Comparison of ENCODE assay signal across 14 mouse cellular contexts in genomic region chr17:35024691-35025488, GRCm38 (mm10). TPM values are rescaled to one million over a fixed set of nuclear protein-coding genes. Genes with fewer than 3 reads are reported as not detected.
DNase-seq lines count a peak whose midpoint lies in the region; ATAC-seq and TF ChIP-seq lines count a peak whose summit lies in the region.
"Had no signal": no experiment of that assay in that cellular context is flagged by ENCODE, and none has a peak within 500 bp of the region (broad histone marks: within the 10 kb centered on the region; RNA-seq: fewer than 3 reads in every experiment).

No protein-coding gene starts in this region.

- WGBS in liver, adult 2 months = 64% methylated on average over 10 of the region's 10 CpGs
- 65% methylated on average over 9 of the region's 10 CpGs for WGBS in embryonic facial prominence, embryonic 13.5 days

- no peak for ATAC-seq in embryonic facial prominence, embryonic 13.5 days (ENCODE audit: insufficient number of reproducible peaks, insufficient read depth, low FRiP score, low TSS enrichment, low read depth)
- ATAC-seq: forebrain, embryonic 14.5 days; midbrain, embryonic 16.5 days had no signal

- no peaks in the 10 kb centered on the region for H3K27me3 ChIP-seq in liver, adult 2 months (ENCODE audit: control insufficient read depth, insufficient read depth, low read length)
- H3K27me3 ChIP-seq in embryonic facial prominence, embryonic 13.5 days = no peaks in the 10 kb centered on the region

- H3K79me2 ChIP-seq in liver, adult 2 months (ENCODE audit: control insufficient read depth, insufficient read depth, low read length) = no peaks in the 10 kb centered on the region

- intact Hi-C loops in gastrocnemius, postnatal 14 days (cut with DNase I; ENCODE audit: low total_unique reads) = no loop called here

- TF ChIP-seq POLR2A in liver, adult 2 months (IDR thresholded peaks at IDR 0.05; ENCODE audit: extremely low read depth, insufficient read depth, low read length) = no peak

- 0 out of 2 replicates have a peak overlapping the region, but pooled peaks have one; percentile 2 for H3K27ac ChIP-seq in liver, adult 2 months (replicated peaks; ENCODE audit: insufficient read depth, low read depth, low read length)
- H3K27ac ChIP-seq in embryonic facial prominence, embryonic 13.5 days = no peak overlapping the region

- DNase-seq in gastrocnemius, postnatal 25 days = peak; percentile 31
- DNase-seq in gastrocnemius, postnatal 14 days = no peak
- DNase-seq in liver, adult 2 months (ENCODE audit: extremely low read depth, low read depth, low spot score) = no peak
- DNase-seq in liver (no peak), 416B (ENCODE audit: low read depth) (peak; percentile 77)
- no peak for DNase-seq in testis, postnatal 14 days (ENCODE audit: low spot score)
- DNase-seq: adrenal gland, postnatal 10 days; layer of hippocampus, adult 9-11 months; lung, embryonic 14.5 days; right cerebral cortex, adult 18-20 months had no signal

- no peak for TF ChIP-seq CTCF in liver, adult 2 months (IDR thresholded peaks at IDR 0.05; ENCODE audit: low read depth, low read length)

- no peak overlapping the region for H3K9ac ChIP-seq in liver, adult 2 months (ENCODE audit: low read depth, low read length)
- peak overlapping the region; percentile 44; the same call in 1 of the 2 replicates for H3K9ac ChIP-seq in embryonic facial prominence, embryonic 13.5 days
- H3K9ac ChIP-seq: lung, embryonic 14.5 days had no signal

- no peak overlapping the region for H3K4me2 ChIP-seq in embryonic facial prominence, embryonic 13.5 days
- H3K4me2 ChIP-seq: lung, embryonic 14.5 days had no signal

- H3K4me3 ChIP-seq in liver, adult 2 months (ENCODE audit: insufficient read depth, low read depth, low read length) = no peak overlapping the region
- H3K4me3 ChIP-seq in embryonic facial prominence, embryonic 13.5 days = no peak overlapping the region

- no peaks in the 10 kb centered on the region for H3K4me1 ChIP-seq in liver, adult 2 months (ENCODE audit: control insufficient read depth, insufficient read depth, low read length)
- H3K4me1 ChIP-seq in embryonic facial prominence, embryonic 13.5 days = peaks cover 48% of the 10 kb centered on the region

- H3K36me3 ChIP-seq in liver, adult 2 months (ENCODE audit: control insufficient read depth, insufficient read depth, low read length) = no peaks in the 10 kb centered on the region
- no peaks in the 10 kb centered on the region for H3K36me3 ChIP-seq in embryonic facial prominence, embryonic 13.5 days

- no peaks in the 10 kb centered on the region for H3K9me3 ChIP-seq in embryonic facial prominence, embryonic 13.5 days

RNA-seq across cellular contexts. Expression of gene Sapcd1, which starts 2.9 kb away (rescaled TPM):
- total RNA-seq in gastrocnemius, postnatal 25 days (2021) = under 1 TPM in 1 of 2 experiments, not detected in 1; 0.31 TPM
- total RNA-seq in gastrocnemius, postnatal 14 days (2021) = 1 to 10 TPM in 1 of 2 experiments, under 1 TPM in 1; 0.38 to 1.5 TPM
- 0.54 TPM in 1 of 2 replicates, not detected in the other for total RNA-seq in liver, adult 2 months (2014; rRNA removed)
- polyA plus RNA-seq in liver, adult 2 months (2012; rRNA removed) = 0.66 TPM in 1 of 2 replicates, not detected in the other
- 14.2 and 19.5 TPM in 2 replicates for polyA plus RNA-seq in embryonic facial prominence, embryonic 13.5 days (2015; fragmentation: Nextera tagmentation; extraction: Ambion mirVana)
- total RNA-seq: heart, adult 18-20 months had no signal

RNA-seq across cellular contexts. Expression of gene Vwa7, which starts 8.5 kb away (rescaled TPM):
- total RNA-seq in gastrocnemius, postnatal 25 days (2021) = 1 to 10 TPM; 9.0 to 9.6 TPM
- total RNA-seq in gastrocnemius, postnatal 14 days (2021) = 1 to 10 TPM; 3.7 to 3.9 TPM
- total RNA-seq in liver, adult 2 months (2014; rRNA removed) = 0.07 and 0.09 TPM in 2 replicates
- 0.16 and 0.27 TPM in 2 replicates for polyA plus RNA-seq in liver, adult 2 months (2012; rRNA removed)
- 0.33 and 0.38 TPM in 2 replicates for polyA plus RNA-seq in embryonic facial prominence, embryonic 13.5 days (2015; fragmentation: Nextera tagmentation; extraction: Ambion mirVana)

RNA-seq across cellular contexts. Expression of gene Msh5, which starts 21.7 kb away (rescaled TPM):
- total RNA-seq in gastrocnemius, postnatal 25 days (2021) = under 1 TPM; 0.67 to 0.72 TPM
- total RNA-seq in gastrocnemius, postnatal 14 days (2021) = under 1 TPM; 0.84 to 0.94 TPM
- 1.0 and 2.0 TPM in 2 replicates for total RNA-seq in liver, adult 2 months (2014; rRNA removed)
- polyA plus RNA-seq in liver, adult 2 months (2012; rRNA removed) = 1.1 and 3.9 TPM in 2 replicates
- polyA plus RNA-seq in embryonic facial prominence, embryonic 13.5 days (2015; fragmentation: Nextera tagmentation; extraction: Ambion mirVana) = 3.5 and 3.6 TPM in 2 replicates
- total RNA-seq: heart, adult 18-20 months had no signal

RNA-seq across cellular contexts. Expression of gene Vars, which starts 24.1 kb away (rescaled TPM):
- total RNA-seq in gastrocnemius, postnatal 25 days (2021) = 10 to 100 TPM; 29.4 to 31.2 TPM
- 10 to 100 TPM; 26.8 to 29.2 TPM for total RNA-seq in gastrocnemius, postnatal 14 days (2021)
- 11.8 and 27.5 TPM in 2 replicates for total RNA-seq in liver, adult 2 months (2014; rRNA removed)
- polyA plus RNA-seq in liver, adult 2 months (2012; rRNA removed) = 39.8 and 52.7 TPM in 2 replicates
- 102 and 112 TPM in 2 replicates for polyA plus RNA-seq in embryonic facial prominence, embryonic 13.5 days (2015; fragmentation: Nextera tagmentation; extraction: Ambion mirVana)

RNA-seq across cellular contexts. Expression of gene Clic1, which starts 24.9 kb away (rescaled TPM):
- total RNA-seq in gastrocnemius, postnatal 25 days (2021) = 10 to 100 TPM; 12.4 to 18.6 TPM
- total RNA-seq in gastrocnemius, postnatal 14 days (2021) = 10 to 100 TPM; 28.3 to 32.5 TPM
- total RNA-seq in liver, adult 2 months (2014; rRNA removed) = 15.9 and 20.3 TPM in 2 replicates
- 12.2 and 16.8 TPM in 2 replicates for polyA plus RNA-seq in liver, adult 2 months (2012; rRNA removed)
- polyA plus RNA-seq in embryonic facial prominence, embryonic 13.5 days (2015; fragmentation: Nextera tagmentation; extraction: Ambion mirVana) = 243 and 254 TPM in 2 replicates

Comparison
In these comparisons a context has a peak if more than half of its experiments do, and no peak if none do; other contexts are left out.
1. DNase-seq: peak in gastrocnemius, postnatal 25 days (single experiment) and 416B (single experiment); none in gastrocnemius, postnatal 14 days (single experiment), liver, adult 2 months (single experiment), liver (single experiment) and testis, postnatal 14 days (single experiment).